Mouse (Mus musculus) heart, adult 9 months (tissue): ENCODE measurements at regions not wholly inside any gene's neighbourhood (a gene's known extent, or its start where the extent isn't known, plus 50 kb on each side); places are given as distances from the start of the nearest gene placed in this dataset.

Experiments
- DNase-seq, 2 experiments: peaks; one replicate each; pipeline ENCODE4 v3.0.0; 2022; ENCODE audit warnings: low spot score in 2 of 2

DNA sequence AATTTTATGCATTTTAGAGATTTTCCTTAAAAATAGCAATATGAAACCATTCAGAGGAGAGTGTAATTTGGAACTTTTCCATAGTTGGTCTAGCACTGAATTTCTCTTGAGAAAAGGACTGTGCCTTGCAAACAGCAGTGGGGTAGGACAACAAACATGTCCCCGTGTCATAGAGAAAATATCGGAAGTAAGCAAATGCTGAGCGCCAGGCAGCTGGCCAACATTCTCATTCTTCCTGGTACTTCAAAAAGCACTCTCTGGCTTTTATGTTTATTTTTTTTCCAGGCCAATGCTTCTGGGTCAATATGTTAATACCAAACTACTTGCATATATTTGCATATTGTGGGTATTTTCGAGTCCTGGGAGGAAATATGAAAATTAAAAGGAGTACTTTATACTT is 568.5 kb downstream of the Btbd3 start:
- DNase-seq: no peak

DNA sequence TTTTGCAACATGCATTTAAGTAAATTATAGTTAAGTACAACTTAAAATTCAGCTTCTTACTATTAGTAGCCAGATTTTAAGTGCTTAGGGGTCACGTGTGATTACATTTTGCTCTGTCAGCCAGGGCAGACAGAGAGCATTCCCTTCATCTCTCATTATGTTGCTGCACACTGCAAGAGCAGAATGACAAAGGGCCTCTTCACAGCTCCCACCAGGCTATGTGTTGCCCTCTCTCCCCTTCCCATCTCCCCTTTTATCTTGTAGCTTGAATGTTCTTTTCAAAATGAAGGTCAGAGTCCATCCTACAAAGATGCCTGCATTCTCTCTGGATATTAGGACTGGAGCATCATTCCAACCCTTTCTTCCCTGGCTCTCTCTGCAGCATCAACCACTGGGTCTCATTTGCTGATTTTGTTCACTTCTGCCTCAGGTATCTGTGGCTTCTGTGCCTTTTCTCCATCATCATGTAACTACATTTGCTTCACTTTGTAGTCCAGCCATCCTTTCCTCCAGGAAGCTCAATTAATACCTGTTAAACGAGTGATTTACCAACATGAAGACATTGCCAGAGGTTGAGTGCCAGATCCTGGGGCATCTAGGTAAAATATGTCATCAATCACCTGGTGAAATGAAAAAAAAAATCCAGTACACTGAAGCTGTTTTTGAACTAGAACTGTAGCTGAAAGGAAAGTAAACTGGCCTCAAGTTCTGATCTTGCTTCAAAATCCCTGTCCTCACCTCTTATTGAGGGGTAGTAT is 571.6 kb downstream of the Btbd3 start:
- DNase-seq: no peak

DNA sequence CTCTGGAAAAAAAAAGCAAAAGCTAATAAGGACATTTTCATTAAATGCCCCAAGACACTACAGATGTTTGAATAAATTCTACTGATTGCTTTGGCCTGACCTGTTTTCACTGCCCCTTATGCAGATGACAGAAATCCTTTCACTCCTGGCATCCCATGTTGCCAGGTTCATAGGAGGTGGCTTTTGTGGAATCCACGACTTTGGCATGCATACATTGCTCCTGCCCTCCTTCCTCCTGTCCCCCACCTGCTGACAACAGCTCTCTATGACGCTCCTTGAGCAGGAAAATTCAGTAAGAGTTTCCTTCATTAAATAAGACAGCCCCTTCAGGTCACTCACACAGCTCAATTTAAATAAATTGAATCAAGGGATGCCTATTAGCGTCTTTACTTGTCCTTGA is 582.5 kb downstream of the Btbd3 start:
- DNase-seq: no peak

DNA sequence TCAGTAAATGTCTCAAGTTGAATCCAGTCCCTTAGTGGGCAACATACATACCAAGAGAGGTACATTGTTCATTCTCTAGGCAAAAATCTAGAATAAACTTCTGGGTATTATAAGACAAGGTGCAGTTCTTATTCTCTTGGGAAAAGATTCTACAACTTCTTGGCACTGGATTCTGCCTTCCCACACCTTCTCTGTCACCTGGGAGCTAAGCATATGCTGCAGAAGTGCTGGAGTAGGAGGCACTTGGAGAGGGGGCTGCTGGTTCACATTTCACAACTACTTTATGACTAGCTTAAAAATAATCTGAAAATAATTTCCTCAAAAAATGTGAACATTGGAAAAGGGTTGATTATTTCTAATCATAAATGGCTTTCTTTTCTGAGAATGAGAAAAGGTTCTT is 602.8 kb downstream of the Btbd3 start:
- no peak for DNase-seq

DNA sequence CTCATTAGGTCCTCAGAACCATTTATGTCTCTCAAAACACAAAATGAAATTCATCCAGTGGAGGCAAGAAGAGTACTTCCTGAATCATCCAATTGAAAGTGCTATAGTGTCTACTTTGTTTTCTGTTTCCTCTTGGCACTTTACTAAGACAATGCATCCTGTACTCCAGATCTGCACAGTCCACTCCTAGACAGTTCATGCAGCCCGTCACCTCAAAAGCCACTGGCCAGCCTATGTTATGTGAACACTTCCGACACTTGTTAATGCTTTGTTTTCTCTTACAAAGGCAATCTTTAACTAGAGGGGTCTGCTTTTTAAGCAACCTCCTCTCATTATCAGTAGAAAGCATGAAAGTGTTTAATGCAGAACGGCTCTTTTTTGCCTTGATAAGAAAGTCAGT is 597.1 kb upstream of the Sptlc3 start:
- DNase-seq: no peak

DNA sequence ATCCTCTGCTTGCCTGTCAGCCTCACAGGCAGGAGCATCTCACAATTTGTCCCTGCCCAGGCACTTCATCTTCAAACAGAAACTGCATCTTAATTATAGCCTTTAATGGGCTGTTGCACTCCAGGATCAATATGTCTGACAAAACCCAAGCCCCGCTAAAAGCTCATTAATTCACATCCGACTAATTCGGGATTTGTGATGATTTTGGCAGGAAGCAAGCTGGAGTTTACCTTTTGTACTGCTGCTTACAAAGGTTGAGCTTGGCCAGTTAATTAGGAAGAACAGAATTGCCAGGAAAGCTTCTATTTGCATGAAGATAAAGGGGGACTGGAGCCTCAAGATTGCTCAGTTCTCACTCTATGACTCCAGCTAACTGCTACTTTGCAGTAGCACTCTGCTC is 596.6 kb upstream of the Sptlc3 start:
- no peak for DNase-seq

DNA sequence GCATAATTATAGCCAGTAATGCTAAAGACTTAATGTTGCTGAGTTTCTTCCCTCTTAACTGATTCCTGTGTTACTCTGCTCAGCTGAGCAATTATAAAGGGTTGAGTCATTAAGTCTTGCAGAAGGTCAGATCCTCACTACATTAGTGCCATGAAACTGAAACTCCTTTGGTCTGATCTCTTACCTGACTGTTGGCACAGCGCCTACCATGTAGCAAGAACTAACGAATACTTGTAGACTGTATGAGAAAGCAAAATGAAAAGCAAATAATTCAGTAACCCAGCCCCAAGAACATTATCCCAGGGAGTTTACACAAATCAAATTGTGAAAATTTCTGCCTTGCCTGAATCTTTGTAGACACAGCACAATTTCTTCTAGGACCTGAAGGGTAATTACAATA is 556.5 kb upstream of the Sptlc3 start:
- DNase-seq: no peak

DNA sequence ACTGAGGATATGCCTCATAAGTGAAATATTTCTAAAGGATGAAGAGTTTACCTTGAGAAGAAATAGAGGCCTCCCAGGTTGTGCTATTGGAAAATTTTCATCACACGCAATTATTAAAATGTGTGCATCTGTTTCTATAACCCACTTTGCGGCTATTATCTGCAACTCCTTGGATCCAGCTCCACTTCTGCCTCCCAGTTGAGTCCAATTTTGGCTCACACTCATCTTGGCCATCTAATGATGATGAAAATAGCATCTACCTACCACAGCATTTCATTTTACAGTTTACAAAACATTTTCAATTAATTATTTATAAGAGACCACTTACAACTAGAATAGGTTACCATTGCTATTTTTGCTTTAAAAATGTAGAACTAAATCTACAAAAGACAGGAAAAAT is 554.3 kb upstream of the Sptlc3 start:
- no peak for DNase-seq

DNA sequence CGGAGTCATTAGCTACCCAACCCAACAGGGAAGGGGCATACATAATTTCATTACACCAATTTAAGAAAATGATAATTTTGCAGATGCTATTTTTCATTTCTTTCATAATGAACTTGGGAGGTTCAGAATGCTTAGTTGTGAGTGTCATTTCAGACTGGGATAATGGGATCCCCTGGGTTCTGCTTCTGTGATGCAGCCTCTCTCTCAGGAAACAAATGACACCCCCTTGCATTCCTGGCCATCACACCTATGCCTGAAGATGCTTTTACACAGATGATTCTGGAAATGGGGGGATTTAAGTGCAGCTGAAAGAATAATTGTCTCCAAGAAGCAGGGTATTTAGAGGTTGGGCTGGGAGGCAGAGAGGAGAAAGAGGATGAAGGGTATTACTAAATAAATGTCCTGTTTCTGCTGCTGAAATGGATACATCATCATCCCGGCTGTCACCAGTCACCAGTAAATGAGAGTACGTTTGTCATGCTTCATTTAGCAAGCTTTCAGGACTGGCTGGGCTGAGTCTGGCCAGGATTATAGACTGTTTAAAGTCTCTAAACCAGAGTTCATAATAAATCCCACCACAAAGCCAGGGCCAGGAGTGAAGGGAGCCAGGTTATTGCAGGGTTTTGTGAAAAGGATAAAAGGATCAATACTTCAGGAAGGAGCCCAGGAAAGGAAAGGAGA is 527.5 kb upstream of the Sptlc3 start:
- no peak for DNase-seq

DNA sequence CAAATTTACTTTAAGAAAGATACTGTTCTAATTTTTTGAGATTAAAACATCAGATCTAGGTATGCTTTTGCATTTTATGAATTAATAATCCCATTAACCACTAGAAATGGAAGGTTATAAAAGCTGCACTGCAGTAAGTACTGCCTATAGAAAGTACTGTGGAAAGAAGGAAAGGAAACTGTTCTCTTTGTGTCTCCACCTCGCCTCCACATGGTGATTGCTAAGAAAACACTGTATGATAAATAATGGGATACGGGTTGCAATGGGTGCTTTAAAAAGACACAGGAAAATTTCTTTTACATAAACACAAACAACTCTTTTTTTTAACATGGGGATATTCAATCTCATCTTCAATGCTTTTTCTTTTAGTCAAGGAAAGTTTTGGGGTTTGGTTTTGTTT is 519.2 kb upstream of the Sptlc3 start:
- DNase-seq: no peak

DNA sequence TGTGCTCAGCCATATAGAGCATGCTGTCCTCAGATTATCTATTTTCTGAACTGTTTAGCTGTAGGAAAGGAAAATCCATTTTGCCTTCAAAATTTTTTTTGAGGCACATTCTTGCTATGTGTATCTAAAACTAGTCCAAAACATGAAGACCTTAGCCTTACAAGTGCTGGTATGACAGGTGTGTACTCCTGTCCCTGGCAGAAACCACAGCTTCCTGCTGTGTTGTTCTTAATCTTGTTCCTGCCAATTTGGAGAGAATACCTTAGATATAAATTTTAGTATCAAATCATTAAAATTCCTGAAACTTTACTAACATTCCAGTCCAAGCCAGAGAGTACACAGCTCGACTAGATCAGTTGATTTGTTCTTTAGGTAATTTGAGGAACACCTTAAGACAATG is 503.7 kb upstream of the Sptlc3 start:
- no peak for DNase-seq

DNA sequence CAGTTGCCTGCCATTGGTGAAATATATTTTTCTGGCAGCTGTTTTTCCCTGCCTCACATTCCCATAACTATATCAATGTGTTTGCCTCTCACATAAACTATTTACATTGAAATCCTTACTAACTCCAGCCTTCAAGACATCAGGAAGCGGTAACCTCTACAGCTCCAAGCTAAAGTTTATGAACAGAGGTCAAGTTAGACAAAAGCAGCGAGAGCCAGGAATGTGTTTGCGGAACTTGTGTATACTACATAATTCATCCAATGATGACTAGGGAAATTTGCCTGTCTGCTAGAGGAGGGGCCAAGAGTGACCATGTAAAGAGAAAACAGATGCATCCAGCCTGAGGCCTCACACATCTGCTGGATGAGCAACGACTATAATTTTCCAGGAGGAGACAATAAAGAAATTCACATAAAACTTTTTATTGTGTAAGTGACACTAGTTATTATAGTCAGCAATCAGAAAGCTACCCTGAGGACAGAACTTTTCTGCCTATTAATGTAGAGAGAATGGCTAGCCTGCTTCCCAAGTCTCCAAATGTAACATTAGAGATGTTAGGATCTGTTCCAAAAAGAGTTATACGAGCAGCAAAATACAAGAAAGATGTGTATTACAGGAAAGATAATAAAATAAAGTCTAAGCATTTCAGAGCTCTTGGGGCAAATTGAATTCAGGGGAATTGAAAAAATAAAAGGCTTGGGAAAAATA is 461.5 kb upstream of the Sptlc3 start:
- no peak for DNase-seq

DNA sequence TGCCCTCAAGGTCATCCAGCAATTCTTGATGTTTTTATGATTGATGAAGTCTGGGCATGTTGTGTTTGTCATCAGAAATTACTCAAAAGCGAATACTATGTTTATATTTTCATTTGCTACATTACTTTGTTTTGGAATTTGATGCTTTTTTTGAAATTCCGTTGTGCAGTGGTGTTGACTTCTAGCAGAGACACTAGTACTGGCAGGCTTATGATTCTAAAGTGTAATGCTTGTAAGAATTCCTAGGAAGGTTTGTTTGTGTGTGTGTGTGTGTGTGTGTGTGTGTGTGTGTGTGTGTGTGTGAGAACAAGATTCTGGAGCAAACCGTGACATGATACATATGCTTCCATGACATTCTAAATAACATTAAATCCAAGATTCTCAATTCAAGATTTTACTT is 458.9 kb upstream of the Sptlc3 start:
- no peak for DNase-seq

DNA sequence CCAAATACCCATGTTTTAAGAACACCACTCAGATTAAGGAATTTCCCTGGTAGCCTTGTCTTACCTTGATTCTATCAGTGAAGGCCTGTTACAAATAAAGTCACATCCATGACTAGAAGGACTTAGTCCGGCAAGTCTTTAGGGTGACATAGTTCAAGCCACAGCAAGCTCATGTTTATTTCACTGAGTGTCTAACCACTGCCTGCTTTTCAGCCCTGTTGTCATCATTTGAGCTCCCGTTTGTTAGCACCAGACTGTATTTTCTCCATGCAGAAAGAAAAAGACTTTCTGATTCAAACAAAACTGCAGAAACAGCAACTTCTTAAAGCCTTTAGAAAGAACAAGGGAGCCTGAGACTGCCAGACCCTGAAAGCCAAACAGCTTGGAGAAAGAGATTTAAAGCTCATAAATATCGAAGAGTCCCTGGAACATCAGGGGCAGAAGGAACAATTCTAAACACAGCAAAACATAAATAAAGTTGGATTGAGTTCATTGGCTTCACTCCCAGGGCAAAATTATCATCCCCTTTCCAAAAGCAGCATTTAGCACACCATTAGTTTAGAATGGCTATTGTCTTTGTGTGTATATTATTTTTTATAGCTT is 451.9 kb upstream of the Sptlc3 start:
- no peak for DNase-seq

DNA sequence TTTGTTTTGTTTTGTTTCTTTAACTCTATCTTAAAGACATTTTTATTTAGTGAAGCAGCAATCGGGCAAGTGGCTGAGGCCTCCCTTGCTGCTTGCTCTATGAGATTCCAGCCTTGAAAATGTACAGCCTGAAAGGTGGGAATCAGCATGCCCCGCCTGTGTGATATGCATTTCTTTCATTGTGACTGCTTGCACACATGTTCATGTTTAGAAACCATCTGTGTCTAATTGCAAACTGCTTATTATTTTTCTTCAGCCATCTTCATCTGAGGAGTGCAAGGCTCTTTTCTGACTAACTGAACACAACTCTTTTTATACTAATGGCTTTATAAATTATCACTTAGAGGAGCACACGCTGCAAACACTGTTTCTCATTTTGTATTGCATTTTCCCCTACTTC is 449.0 kb upstream of the Sptlc3 start:
- DNase-seq: no peak

DNA sequence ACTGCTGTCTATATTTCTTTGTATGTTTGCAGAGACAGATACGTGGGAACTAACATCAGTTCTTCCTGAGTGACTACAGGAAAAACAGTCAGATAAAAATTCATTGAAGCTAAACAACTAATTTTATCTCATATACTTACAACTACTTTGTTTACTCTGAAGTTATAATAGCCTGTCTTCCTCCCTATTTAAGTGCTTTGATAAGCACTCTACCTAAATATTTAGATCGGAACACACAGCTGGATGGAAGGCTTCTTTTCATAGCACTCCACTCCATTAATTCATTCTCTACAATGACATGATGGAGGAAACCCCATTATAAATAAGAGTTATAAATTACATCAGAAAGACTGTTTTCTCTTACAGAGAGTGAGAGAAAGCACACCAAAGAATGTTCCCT is 438.5 kb upstream of the Sptlc3 start:
- DNase-seq: no peak

DNA sequence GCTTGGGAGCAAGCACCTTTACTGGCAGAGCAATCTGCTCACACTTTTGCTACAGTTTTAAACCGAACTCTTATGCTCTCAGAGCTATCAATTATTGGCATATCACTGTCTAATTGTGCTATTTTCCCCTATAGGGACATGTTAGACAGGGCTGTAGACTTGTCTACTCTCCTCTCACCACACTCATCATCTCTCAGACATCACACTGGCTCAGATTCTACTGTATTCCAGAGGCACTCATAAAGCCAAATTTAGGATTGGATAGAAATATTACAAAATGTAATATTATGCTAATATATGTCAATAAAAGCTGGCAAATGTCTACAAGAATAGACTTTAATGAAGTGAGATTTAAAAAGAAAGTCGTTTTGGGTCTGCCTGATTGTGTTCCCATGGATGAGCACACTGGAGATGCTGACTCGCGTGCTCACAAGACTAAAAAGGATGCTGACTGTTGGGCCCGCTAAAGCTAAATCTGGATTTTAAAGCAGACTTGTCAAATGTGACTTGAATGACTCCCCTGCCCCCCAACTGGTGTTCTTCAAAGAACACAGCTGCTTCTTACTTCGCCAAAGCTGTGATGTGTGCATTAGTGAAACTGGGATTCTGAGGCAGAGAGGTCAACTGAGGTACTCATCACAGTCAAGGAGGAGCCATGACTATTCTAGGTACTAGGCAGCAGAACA is 424.3 kb upstream of the Sptlc3 start:
- DNase-seq: no peak

DNA sequence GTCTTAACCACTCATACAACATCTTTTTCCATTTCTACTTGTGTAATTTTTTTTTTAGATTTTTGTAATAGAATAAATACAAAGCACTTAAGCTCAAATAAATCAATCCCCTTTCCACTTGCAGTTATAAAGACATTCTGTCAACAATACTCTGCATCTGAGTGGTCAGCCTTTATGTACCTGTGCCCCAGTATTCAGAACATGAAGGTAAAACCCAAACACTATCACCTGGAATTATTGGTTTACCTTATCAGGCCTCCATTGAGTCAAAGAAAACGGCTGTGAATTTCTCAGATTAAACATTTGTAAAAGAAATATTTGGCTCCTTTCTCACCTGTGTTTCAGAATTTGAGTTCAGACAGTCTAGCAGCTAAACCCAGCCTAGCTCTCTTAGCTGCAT is 422.0 kb upstream of the Sptlc3 start:
- DNase-seq: no peak

DNA sequence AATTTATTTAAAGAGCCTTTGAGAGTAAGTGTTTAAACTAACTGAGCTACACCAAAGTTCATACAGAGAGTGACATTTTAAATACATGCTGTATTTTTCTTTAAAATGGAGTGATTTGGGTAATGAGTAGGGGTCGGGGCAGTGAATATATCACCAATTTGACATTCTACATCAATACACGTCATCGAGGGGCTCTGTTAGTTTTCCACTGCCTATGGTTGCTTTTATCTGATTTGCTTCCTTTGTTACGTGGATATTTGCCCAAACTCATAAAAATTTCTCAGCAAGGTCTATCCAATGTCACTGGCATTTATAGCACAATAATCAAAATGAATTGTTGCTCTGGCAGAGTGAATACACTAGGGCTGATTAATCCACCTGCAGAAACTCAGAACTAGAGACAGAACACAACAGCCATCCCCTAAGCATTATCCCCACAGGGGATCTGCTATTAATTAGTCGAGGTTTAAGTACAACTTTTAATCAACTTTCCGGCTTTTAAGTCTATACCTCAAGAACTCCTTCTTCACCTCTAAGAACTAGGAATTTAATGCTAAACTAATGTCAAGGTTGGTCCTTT is 400.1 kb upstream of the Sptlc3 start:
- no peak for DNase-seq

DNA sequence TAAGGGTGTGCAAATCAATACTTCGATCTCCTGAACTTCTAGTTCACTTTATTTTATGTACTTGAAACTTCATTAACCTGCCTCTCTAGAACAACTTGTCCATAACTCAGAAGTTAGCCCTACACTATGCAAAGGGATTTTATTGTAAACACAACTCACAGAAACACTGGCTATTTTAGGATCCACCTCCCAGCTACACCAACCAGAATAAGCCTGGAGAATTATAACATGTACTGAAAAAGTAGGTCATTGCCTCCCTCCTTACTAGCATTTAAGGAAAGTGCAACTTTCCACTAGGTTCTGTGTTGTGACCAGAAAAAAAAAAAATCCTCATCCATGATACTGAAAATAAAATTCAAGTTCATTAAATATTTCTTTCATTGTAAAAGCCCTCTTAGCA is 382.0 kb upstream of the Sptlc3 start:
- no peak for DNase-seq

DNA sequence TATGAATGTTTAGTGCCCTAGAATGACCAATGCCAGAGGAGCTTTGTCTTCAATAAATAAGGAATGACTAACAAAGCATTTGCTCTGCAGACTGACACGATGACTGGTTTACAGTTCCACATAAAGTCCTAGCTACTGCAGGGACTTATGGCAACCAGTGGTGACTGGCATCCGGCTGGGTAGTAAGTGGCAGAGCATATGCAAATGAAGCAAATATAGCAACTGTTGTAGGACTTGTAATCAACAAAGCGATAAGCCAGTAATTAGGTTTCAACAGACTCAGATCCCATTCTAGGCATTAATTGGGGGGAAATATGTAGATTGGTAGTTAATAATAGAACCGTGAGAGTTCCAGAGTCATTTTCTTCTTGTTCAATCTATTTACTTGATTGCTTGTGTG is 379.2 kb upstream of the Sptlc3 start:
- DNase-seq: no peak

DNA sequence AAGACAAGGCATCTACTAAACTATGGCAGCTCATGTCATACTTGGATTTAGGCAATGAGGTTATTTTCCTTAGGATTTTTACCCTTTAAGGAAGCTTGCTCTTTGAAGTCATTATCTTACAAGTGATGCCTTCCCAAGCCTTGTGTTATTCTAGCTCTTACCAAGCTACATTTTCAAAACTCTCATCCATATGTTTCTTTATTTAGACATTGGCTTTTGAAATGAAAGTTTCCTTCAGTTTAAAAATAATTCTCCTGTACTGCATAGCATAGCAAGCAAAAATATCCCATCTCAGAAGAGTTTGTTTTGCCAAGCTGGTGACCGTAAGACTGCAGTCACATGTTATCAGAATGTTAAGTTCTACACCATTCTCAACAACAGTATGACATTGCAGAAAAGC is 372.8 kb upstream of the Sptlc3 start:
- DNase-seq: no peak
